Mouse (Mus musculus): ENCODE results near the gene Myo10. TPM values are rescaled to one million over a fixed set of nuclear protein-coding genes. Genes with fewer than 3 reads are reported as not detected.

Gene Myo10
- total RNA-seq, 2 experiments from 2014 or later: 40.9 to 44.9 TPM

GRCm38 (mm10) chr15:25679081-25679480 is 56.8 kb downstream of the Myo10 start:
- intact Hi-C loops (cut with DNase I): no loop called here
- no peak for DNase-seq (ENCODE audit: extremely low spot score in 1 of 2, low spot score in 2 of 2)

- intact Hi-C loops (cut with DNase I): no loop called here
- DNase-seq (ENCODE audit: extremely low spot score in 1 of 2, low spot score in 2 of 2): no peak
These were observed 57.3 kb downstream of the Myo10 start for GRCm38 (mm10) chr15:25679616-25680015.

- intact Hi-C loops (cut with DNase I): no loop called here
These were observed 58.0 kb downstream of the Myo10 start for GRCm38 (mm10) chr15:25680269-25680818.

GRCm38 (mm10) chr15:25682953-25683507 is 60.7 kb downstream of the Myo10 start:
- intact Hi-C loops (cut with DNase I): no loop called here
- DNase-seq (ENCODE audit: extremely low spot score in 1 of 2, low spot score in 2 of 2): no peak

More at GRCm38 (mm10) chr15:25680269-25680818, 58.0 kb downstream of the Myo10 start:
- no peak for DNase-seq (ENCODE audit: extremely low spot score in 1 of 2, low spot score in 2 of 2)

GRCm38 (mm10) chr15:25685186-25685585 is 62.9 kb downstream of the Myo10 start:
- no peak for DNase-seq (ENCODE audit: extremely low spot score in 1 of 2, low spot score in 2 of 2)
- intact Hi-C loops (cut with DNase I): no loop called here

- intact Hi-C loops (cut with DNase I): no loop called here
These were observed 66.3 kb downstream of the Myo10 start for GRCm38 (mm10) chr15:25688424-25689283.

GRCm38 (mm10) chr15:25689477-25689876 is 67.2 kb downstream of the Myo10 start:
- intact Hi-C loops (cut with DNase I): no loop called here
- DNase-seq (ENCODE audit: extremely low spot score in 1 of 2, low spot score in 2 of 2): no peak

More at GRCm38 (mm10) chr15:25688424-25689283, 66.3 kb downstream of the Myo10 start:
- DNase-seq (ENCODE audit: extremely low spot score in 1 of 2, low spot score in 2 of 2): no peak

- intact Hi-C loops (cut with DNase I): no loop called here
- DNase-seq (ENCODE audit: extremely low spot score in 1 of 2, low spot score in 2 of 2): no peak
These were observed 67.9 kb downstream of the Myo10 start for GRCm38 (mm10) chr15:25690066-25690745.

- intact Hi-C loops (cut with DNase I): no loop called here
These were observed 68.4 kb downstream of the Myo10 start for GRCm38 (mm10) chr15:25690746-25691105.

GRCm38 (mm10) chr15:25692254-25692950 is 70.1 kb downstream of the Myo10 start:
- DNase-seq (ENCODE audit: extremely low spot score in 1 of 2, low spot score in 2 of 2): peak in 1 of 2 experiments; percentile 69
- intact Hi-C loops (cut with DNase I): no loop called here

More at GRCm38 (mm10) chr15:25690746-25691105, 68.4 kb downstream of the Myo10 start:
- DNase-seq (ENCODE audit: extremely low spot score in 1 of 2, low spot score in 2 of 2): no peak

GRCm38 (mm10) chr15:25693708-25694107 is 71.4 kb downstream of the Myo10 start:
- DNase-seq (ENCODE audit: extremely low spot score in 1 of 2, low spot score in 2 of 2): no peak
- intact Hi-C loops (cut with DNase I): no loop called here

- intact Hi-C loops (cut with DNase I): no loop called here
- DNase-seq (ENCODE audit: extremely low spot score in 1 of 2, low spot score in 2 of 2): no peak
These were observed 72.4 kb downstream of the Myo10 start for GRCm38 (mm10) chr15:25694749-25695148.

- intact Hi-C loops (cut with DNase I): no loop called here
These were observed 72.9 kb downstream of the Myo10 start for GRCm38 (mm10) chr15:25695253-25695652.

GRCm38 (mm10) chr15:25695883-25696282 is 73.6 kb downstream of the Myo10 start:
- no peak for DNase-seq (ENCODE audit: extremely low spot score in 1 of 2, low spot score in 2 of 2)
- intact Hi-C loops (cut with DNase I): no loop called here

More at GRCm38 (mm10) chr15:25695253-25695652, 72.9 kb downstream of the Myo10 start:
- DNase-seq (ENCODE audit: extremely low spot score in 1 of 2, low spot score in 2 of 2): no peak

GRCm38 (mm10) chr15:25696660-25697059 is 74.3 kb downstream of the Myo10 start:
- DNase-seq (ENCODE audit: extremely low spot score in 1 of 2, low spot score in 2 of 2): no peak
- intact Hi-C loops (cut with DNase I): no loop called here

GRCm38 (mm10) chr15:25699032-25699557 is 76.8 kb downstream of the Myo10 start:
- no peak for DNase-seq (ENCODE audit: extremely low spot score in 1 of 2, low spot score in 2 of 2)
- intact Hi-C loops (cut with DNase I): no loop called here

- DNase-seq (ENCODE audit: extremely low spot score in 1 of 2, low spot score in 2 of 2): no peak
- intact Hi-C loops (cut with DNase I): no loop called here
These were observed 80.3 kb downstream of the Myo10 start for GRCm38 (mm10) chr15:25702602-25703001.

- DNase-seq (ENCODE audit: extremely low spot score in 1 of 2, low spot score in 2 of 2): no peak
- intact Hi-C loops (cut with DNase I): no loop called here
These were observed 82.7 kb downstream of the Myo10 start for GRCm38 (mm10) chr15:25704809-25705585.
